ENCODE assay signal across 17 mouse cellular contexts in the genomic region with DNA sequence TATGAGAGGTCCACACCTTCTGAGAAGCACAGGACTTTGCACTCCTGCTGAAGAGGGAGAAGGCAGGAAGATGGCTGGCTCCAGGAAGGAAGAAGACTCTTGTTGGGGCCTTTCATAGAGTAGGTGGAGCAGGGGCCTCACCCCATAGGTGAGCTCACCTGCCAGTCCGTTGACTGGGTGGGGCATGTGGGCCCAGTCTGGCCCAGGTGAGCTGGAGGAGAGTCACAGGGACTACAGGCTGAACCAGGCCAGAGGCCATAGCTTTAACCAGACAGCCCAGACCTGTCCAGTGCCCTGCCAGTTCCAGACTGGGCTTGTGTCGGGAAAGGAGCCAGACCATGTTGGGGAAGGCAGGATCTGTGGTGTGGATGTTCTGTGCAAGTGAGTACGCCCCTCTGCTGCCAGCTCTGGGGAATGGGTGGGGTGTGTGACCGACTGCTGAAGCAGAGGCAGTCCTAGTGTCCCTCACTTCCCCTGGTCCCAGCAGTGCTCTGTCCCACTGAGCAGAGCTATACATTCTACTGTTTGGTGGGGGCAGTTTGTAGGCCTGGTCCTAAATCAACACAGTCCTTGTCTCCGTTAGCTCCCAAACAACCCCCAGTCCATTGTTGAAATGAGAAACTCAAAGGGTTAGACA. TPM values are rescaled to one million over a fixed set of nuclear protein-coding genes. Genes with fewer than 3 reads are reported as not detected.
DNase-seq lines count a peak whose midpoint lies in the region; ATAC-seq and TF ChIP-seq lines count a peak whose summit lies in the region.
"Had no signal": no experiment of that assay in that cellular context is flagged by ENCODE, and none has a peak within 500 bp of the region (broad histone marks: within the 10 kb centered on the region; RNA-seq: fewer than 3 reads in every experiment).

A gene (plus strand): TSS at position 15 of the 637 bp plus-strand sequence.

- no peak for TF ChIP-seq EP300 in heart, postnatal 0 days (IDR thresholded peaks at IDR 0.05; ENCODE audit: low read depth)

- peaks cover 38% of the 10 kb centered on the region for H3K4me1 ChIP-seq in forebrain, embryonic 10.5 days
- 0 out of 2 replicates have a peak, but pooled peaks cover 4% of the 10 kb centered on the region for H3K4me1 ChIP-seq in forebrain, embryonic 12.5 days
- peaks cover 32% of the 10 kb centered on the region for H3K4me1 ChIP-seq in heart, postnatal 0 days (ENCODE audit: control insufficient read depth, insufficient read depth)
- H3K4me1 ChIP-seq in stomach, embryonic 15.5 days: peaks cover 11% of the 10 kb centered on the region

- WGBS in forebrain, embryonic 10.5 days: 86% methylated on average over 5 of the region's 5 CpGs
- WGBS in forebrain, embryonic 12.5 days: 83% methylated on average over 5 of the region's 5 CpGs
- 62% methylated on average over 5 of the region's 5 CpGs for WGBS in heart, postnatal 0 days
- 66% methylated on average over 5 of the region's 5 CpGs for WGBS in stomach, embryonic 15.5 days

- no peak for DNase-seq in forebrain, embryonic 10.5 days (ENCODE audit: extremely low spot score, low spot score)
- no peak for DNase-seq in heart, postnatal 0 days (ENCODE audit: low spot score)
- no peak for DNase-seq in heart, postnatal 25 days (ENCODE audit: low spot score)
- no peak for DNase-seq in layer of hippocampus, postnatal 25 days (ENCODE audit: extremely low spot score in 1 of 2, low spot score in 1 of 2)
- DNase-seq in B cell, adult 2 months: no peak
- DNase-seq: cerebellum, postnatal 14 days; gastrocnemius, postnatal 36 days; kidney, postnatal 10 days; lung, postnatal 10 days; right cerebral cortex, postnatal 4 days had no signal

- H3K27me3 ChIP-seq in forebrain, embryonic 10.5 days (ENCODE audit: poor library complexity, severe bottlenecking): no peaks in the 10 kb centered on the region
- no peaks in the 10 kb centered on the region for H3K27me3 ChIP-seq in forebrain, embryonic 12.5 days
- no peaks in the 10 kb centered on the region for H3K27me3 ChIP-seq in heart, postnatal 0 days (ENCODE audit: control insufficient read depth, insufficient read depth, low read length)
- no peaks in the 10 kb centered on the region for H3K27me3 ChIP-seq in stomach, embryonic 15.5 days (replicated peaks)
- H3K27me3 ChIP-seq: midbrain, embryonic 12.5 days had no signal

- intact Hi-C loops in heart, postnatal 25 days (cut with DNase I): no loop called here

- peak within 1 kb of the TSS; percentile 8; the same call in 1 of the 2 replicates for H3K27ac ChIP-seq in forebrain, embryonic 10.5 days
- no peak within 1 kb of the TSS for H3K27ac ChIP-seq in forebrain, embryonic 12.5 days
- peak within 1 kb of the TSS; percentile 98 for H3K27ac ChIP-seq in heart, postnatal 0 days (ENCODE audit: low read depth)
- no peak within 1 kb of the TSS for H3K27ac ChIP-seq in stomach, embryonic 15.5 days
- H3K27ac ChIP-seq: midbrain, embryonic 12.5 days had no signal

- no peaks in the 10 kb centered on the region for H3K36me3 ChIP-seq in forebrain, embryonic 10.5 days (replicated peaks)
- H3K36me3 ChIP-seq in forebrain, embryonic 12.5 days (replicated peaks): no peaks in the 10 kb centered on the region
- H3K36me3 ChIP-seq in heart, postnatal 0 days (replicated peaks; ENCODE audit: control insufficient read depth, insufficient read depth, low read length): no peaks in the 10 kb centered on the region
- no peaks in the 10 kb centered on the region for H3K36me3 ChIP-seq in stomach, embryonic 15.5 days
- H3K36me3 ChIP-seq: midbrain, embryonic 12.5 days had no signal

- H3K4me3 ChIP-seq in forebrain, embryonic 10.5 days: no peak within 1 kb of the TSS
- H3K4me3 ChIP-seq in forebrain, embryonic 12.5 days (replicated peaks): no peak within 1 kb of the TSS
- H3K4me3 ChIP-seq in heart, postnatal 0 days (ENCODE audit: low read depth, low read length): no peak within 1 kb of the TSS
- no peak within 1 kb of the TSS for H3K4me3 ChIP-seq in stomach, embryonic 15.5 days (replicated peaks)
- H3K4me3 ChIP-seq: midbrain, embryonic 12.5 days had no signal

- no peak for TF ChIP-seq CTCF in heart, postnatal 0 days (IDR thresholded peaks at IDR 0.05; ENCODE audit: low read depth)

- ATAC-seq in forebrain, embryonic 12.5 days (ENCODE audit: low FRiP score): no peak
- ATAC-seq in heart, postnatal 0 days (ENCODE audit: insufficient read depth, low read depth): no peak
- 0 out of 2 replicates have a peak, but pooled peaks have one; percentile 31 for ATAC-seq in erythroid progenitor cell, adult 5-6 weeks (replicated peaks; ENCODE audit: low FRiP score, poor library complexity, severe bottlenecking)
- peak; percentile 71; the same call in 1 of the 2 replicates for ATAC-seq in stomach, embryonic 15.5 days (ENCODE audit: insufficient read depth, low FRiP score, low read depth)

- H3K9ac ChIP-seq in forebrain, embryonic 12.5 days: no peak within 1 kb of the TSS
- no peak within 1 kb of the TSS for H3K9ac ChIP-seq in heart, postnatal 0 days (replicated peaks; ENCODE audit: low read depth, low read length)
- H3K9ac ChIP-seq in stomach, embryonic 15.5 days: no peak within 1 kb of the TSS
- H3K9ac ChIP-seq: midbrain, embryonic 12.5 days had no signal

- H3K9me3 ChIP-seq in forebrain, embryonic 10.5 days: no peaks in the 10 kb centered on the region
- H3K9me3 ChIP-seq in forebrain, embryonic 12.5 days: no peaks in the 10 kb centered on the region
- no peaks in the 10 kb centered on the region for H3K9me3 ChIP-seq in heart, postnatal 0 days (replicated peaks; ENCODE audit: control insufficient read depth, low read length)
- H3K9me3 ChIP-seq in stomach, embryonic 15.5 days: no peaks in the 10 kb centered on the region
- H3K9me3 ChIP-seq: midbrain, embryonic 12.5 days had no signal

- H3K4me2 ChIP-seq in forebrain, embryonic 12.5 days: no peak within 1 kb of the TSS
- no peak within 1 kb of the TSS for H3K4me2 ChIP-seq in heart, postnatal 0 days (ENCODE audit: low read depth, low read length)
- no peak within 1 kb of the TSS; the same call in 1 of the 2 replicates for H3K4me2 ChIP-seq in stomach, embryonic 15.5 days
- H3K4me2 ChIP-seq: midbrain, embryonic 12.5 days had no signal

RNA-seq across cellular contexts. Expression of the gene that starts here (rescaled TPM):
- 0.17 TPM in 1 of 2 replicates, not detected in the other for polyA plus RNA-seq in forebrain, embryonic 10.5 days (2016; fragmentation: Nextera tagmentation; extraction: Ambion mirVana)
- polyA plus RNA-seq in forebrain, embryonic 12.5 days (2016; fragmentation: Nextera tagmentation; extraction: Ambion mirVana): not detected in 2 replicates
- total RNA-seq in heart, postnatal 0 days (2014; rRNA removed; ENCODE audit: low replicate concordance): 0.65 TPM in 1 of 2 replicates, not detected in the other
- polyA plus RNA-seq in heart, postnatal 0 days (2015; fragmentation: Nextera tagmentation; extraction: Ambion mirVana): 0.07 TPM in 1 of 2 replicates, not detected in the other
- not detected for total RNA-seq in heart, postnatal 25 days (2021)
- total RNA-seq in erythroid progenitor cell, adult 5-6 weeks (2015; ENCODE audit: low replicate concordance): not detected in 2 replicates
- total RNA-seq in erythroid progenitor cell, adult 5-6 weeks (2017; ENCODE audit: low replicate concordance): not detected in 2 replicates
- polyA plus RNA-seq in stomach, embryonic 15.5 days (2015; fragmentation: Nextera tagmentation; extraction: Ambion mirVana): 13.4 and 15.1 TPM in 2 replicates
- total RNA-seq in layer of hippocampus, postnatal 25 days (2021): not detected
- total RNA-seq: gastrocnemius, postnatal 36 days; left cerebral cortex, adult 18-20 months; liver, adult 2 months; MEL had no signal

Comparison
In these comparisons a context has a peak if more than half of its experiments do, and no peak if none do; other contexts are left out.
1. RNA of the gene that starts here (polyA plus RNA-seq): 13.4 to 15.1 TPM in stomach, embryonic 15.5 days; 0.17 TPM in forebrain, embryonic 10.5 days, 0.07 TPM in heart, postnatal 0 days and not detected in forebrain, embryonic 12.5 days; every median in the first group is over 10 times any median in the second.
2. H3K27ac ChIP-seq: peak in forebrain, embryonic 10.5 days (single experiment) and heart, postnatal 0 days (single experiment); none in forebrain, embryonic 12.5 days (single experiment) and stomach, embryonic 15.5 days (single experiment).
3. Peak in ATAC-seq in erythroid progenitor cell, adult 5-6 weeks; RNA of the gene not detected or under 1 TPM.